Mouse (Mus musculus) CH12.LX (cell line): ENCODE results near the gene Ticrr. TPM values are rescaled to one million over a fixed set of nuclear protein-coding genes. Genes with fewer than 3 reads are reported as not detected.

Experiments used
- DNase-seq: peaks from one replicate; pipeline ENCODE4 v3.0.0-alpha.2; 2013; ENCODE audit errors: extremely low read depth
- H3K27ac ChIP-seq: 2 replicates; pipeline ENCODE4 v1.5.1; 2012; ENCODE audit warnings: low read depth, mild to moderate bottlenecking, control low read depth, moderate library complexity; ENCODE audit not compliant: insufficient read depth
- H3K27me3 ChIP-seq: replicated peaks from 2 replicates; pipeline ENCODE3; 2012; ENCODE audit warnings: inconsistent platforms
- H3K36me3 ChIP-seq, 2 experiments: replicated peaks in 1 of 2; 2 replicates each; pipeline versions ENCODE3 to v1.6.1; 2012; ENCODE audit warnings: inconsistent platforms in 1 of 2, low read length in 1 of 2, mild to moderate bottlenecking in 1 of 2, mixed read lengths in 1 of 2, moderate library complexity in 1 of 2; ENCODE audit not compliant: control insufficient read depth in 1 of 2, insufficient read depth in 1 of 2
- H3K4me1 ChIP-seq, 2 experiments: 2 replicates each; pipeline ENCODE4 v1.6.1; 2012; ENCODE audit warnings: inconsistent platforms in 1 of 2, moderate library complexity in 1 of 2; ENCODE audit not compliant: insufficient read depth in 2 of 2, control insufficient read depth in 1 of 2
- H3K4me2 ChIP-seq: 2 replicates; pipeline ENCODE4 v1.6.1; 2012; ENCODE audit warnings: low read depth, mild to moderate bottlenecking, control low read depth; ENCODE audit not compliant: poor library complexity, insufficient read depth, severe bottlenecking
- H3K4me3 ChIP-seq, 3 experiments: fragments of 150-350 bp in 1 of 3; sonication (generic) in 1 of 3; replicated peaks in 1 of 3; 2 replicates each; pipeline versions ENCODE3 to v1.5.1; 2011 to 2012; ENCODE audit warnings: low read depth in 2 of 3, low read length in 2 of 3, mild to moderate bottlenecking in 2 of 3, moderate library complexity in 2 of 3, control low read depth in 1 of 3, improper control_type of control experiment in 1 of 3, inconsistent platforms in 1 of 3, mixed read lengths in 1 of 3; ENCODE audit not compliant: poor library complexity in 1 of 3
- H3K79me2 ChIP-seq: replicated peaks from 2 replicates; pipeline ENCODE4 v1.6.1; 2012; ENCODE audit warnings: mild to moderate bottlenecking, moderate library complexity; ENCODE audit not compliant: control insufficient read depth, poor library complexity, insufficient read depth, severe bottlenecking; ENCODE audit errors: extremely low read depth
- H3K9ac ChIP-seq: 2 replicates; pipeline ENCODE4 v1.6.1; 2012; ENCODE audit warnings: low read depth, mild to moderate bottlenecking, control low read depth, moderate library complexity; ENCODE audit not compliant: insufficient read depth
- H3K9me3 ChIP-seq: replicated peaks from 2 replicates; pipeline ENCODE3; 2012; ENCODE audit warnings: low read length, inconsistent platforms, mixed read lengths
- CTCF ChIP-seq, 2 experiments: IDR thresholded peaks in 1 of 2; conservative IDR thresholded peaks in 1 of 2; 2 replicates each; pipeline ENCODE4 v1.5.1; 2011 to 2012; ENCODE audit warnings: low read depth in 2 of 2, low read length in 2 of 2, improper control_type of control experiment in 1 of 2, inconsistent platforms in 1 of 2, mild to moderate bottlenecking in 1 of 2, moderate library complexity in 1 of 2
- ELF1 ChIP-seq: IDR thresholded peaks from 2 replicates; pipeline ENCODE4 v1.6.1; 2014; ENCODE audit warnings: low read depth, mild to moderate bottlenecking, inconsistent platforms, low read length, improper control_type of control experiment
- ETS1 ChIP-seq: conservative IDR thresholded peaks from 2 replicates; pipeline ENCODE4 v1.6.1; 2012; ENCODE audit warnings: low read depth, mild to moderate bottlenecking, inconsistent platforms, low read length, improper control_type of control experiment, moderate library complexity
- GABPA ChIP-seq: IDR thresholded peaks from 2 replicates; pipeline ENCODE4 v1.6.1; 2012; ENCODE audit warnings: low read depth, low read length, improper control_type of control experiment, inconsistent platforms; ENCODE audit not compliant: insufficient replicate concordance
- HCFC1 ChIP-seq: IDR thresholded peaks from 2 replicates; pipeline ENCODE4 v1.6.1; 2012; ENCODE audit warnings: low read depth, mild to moderate bottlenecking, inconsistent platforms, low read length, improper control_type of control experiment
- IRF4 ChIP-seq: IDR thresholded peaks from 2 replicates; pipeline ENCODE4 v1.6.1; 2014; ENCODE audit warnings: low read depth, mild to moderate bottlenecking, inconsistent platforms, low read length, improper control_type of control experiment
- JUN ChIP-seq: IDR thresholded peaks from 2 replicates; pipeline ENCODE4 v1.6.1; 2011; ENCODE audit warnings: low read depth, mild to moderate bottlenecking, low read length, improper control_type of control experiment, moderate library complexity; ENCODE audit not compliant: insufficient read depth
- JUND ChIP-seq: conservative IDR thresholded peaks from 2 replicates; pipeline ENCODE4 v1.6.1; 2011; ENCODE audit warnings: low read depth, low read length, improper control_type of control experiment
- KAT2A ChIP-seq: IDR thresholded peaks from 2 replicates; pipeline ENCODE4 v1.6.1; 2012; ENCODE audit warnings: low read length, improper control_type of control experiment, inconsistent platforms; ENCODE audit not compliant: insufficient replicate concordance
- MAFK ChIP-seq: IDR thresholded peaks from 2 replicates; pipeline ENCODE4 v1.6.1; 2011; ENCODE audit warnings: low read length, improper control_type of control experiment; ENCODE audit not compliant: insufficient replicate concordance
- MAX ChIP-seq: IDR thresholded peaks from 2 replicates; pipeline ENCODE4 v1.6.1; 2011; ENCODE audit warnings: low read length, improper control_type of control experiment
- MEF2A ChIP-seq: IDR thresholded peaks from 2 replicates; pipeline ENCODE4 v1.6.1; 2014; ENCODE audit warnings: low read depth, mild to moderate bottlenecking, inconsistent platforms, low read length, improper control_type of control experiment, borderline replicate concordance
- MYC ChIP-seq: IDR thresholded peaks from 2 replicates; pipeline ENCODE4 v1.6.1; 2011; ENCODE audit warnings: low read depth, mild to moderate bottlenecking, improper control_type of control experiment, low read length
- PAX5 ChIP-seq: IDR thresholded peaks from 2 replicates; pipeline ENCODE4 v1.6.1; 2012; ENCODE audit warnings: low read length, inconsistent platforms, mixed read lengths
- RAD21 ChIP-seq: IDR thresholded peaks from 2 replicates; pipeline ENCODE4 v1.6.1; 2011; ENCODE audit warnings: low read depth, mild to moderate bottlenecking, low read length, improper control_type of control experiment, moderate library complexity
- SIN3A ChIP-seq: IDR thresholded peaks from 2 replicates; pipeline ENCODE4 v1.6.1; 2012; ENCODE audit warnings: low read length, improper control_type of control experiment, inconsistent platforms
- SMC3 ChIP-seq: IDR thresholded peaks from 2 replicates; pipeline ENCODE4 v1.6.1; 2011; ENCODE audit warnings: low read depth, low read length, improper control_type of control experiment
- TBP ChIP-seq: conservative IDR thresholded peaks from 2 replicates; pipeline ENCODE4 v1.6.1; 2011; ENCODE audit warnings: low read depth, low read length, improper control_type of control experiment
- TCF12 ChIP-seq: IDR thresholded peaks from 2 replicates; pipeline ENCODE4 v1.6.1; 2014; ENCODE audit warnings: low read depth, mild to moderate bottlenecking, inconsistent platforms, low read length, improper control_type of control experiment
- UBTF ChIP-seq: IDR thresholded peaks from 2 replicates; pipeline ENCODE4 v1.6.1; 2012; ENCODE audit warnings: low read depth, mild to moderate bottlenecking, inconsistent platforms, low read length, improper control_type of control experiment, moderate library complexity
- USF2 ChIP-seq: conservative IDR thresholded peaks from 2 replicates; pipeline ENCODE4 v1.6.1; 2011; ENCODE audit warnings: low read depth, low read length, improper control_type of control experiment
- ZMIZ1 ChIP-seq: IDR thresholded peaks from 2 replicates; pipeline ENCODE4 v1.6.1; 2012; ENCODE audit warnings: low read depth, mild to moderate bottlenecking, inconsistent platforms, low read length, improper control_type of control experiment
- dilution Hi-C: fragments of 300-500 bp; cut with MboI; formaldehyde crosslinking; loops from 2 replicates; pipeline ENCODE4 v1.14.3; 2020; ENCODE audit warnings: low sequenced_read_pairs; ENCODE audit not compliant: extremely low pct_unique_long_range_greater_than_20kb, extremely low pct_ligation_motif_present
- in situ Hi-C: fragments of 300-500 bp; cut with MboI; formaldehyde crosslinking; loops from 3 replicates; pipeline ENCODE4 v1.14.3; 2019; ENCODE audit warnings: low sequenced_read_pairs, low pct_ligation_motif_present, low pct_unique_long_range_greater_than_20kb, mixed read lengths
- polyA plus RNA-seq: library from polyadenylated mRNA; unstranded; fragments of >175 nt; gene quantifications from 2 replicates; pipeline ENCODE4 v1.2.1, GENCODE M21; 2012; ENCODE audit warnings: low read depth; ENCODE audit not compliant: insufficient read length
- total RNA-seq, 2 experiments: library from RNA; depleted of rRNA; stranded (reverse); fragments of 300-350 nt in 1 of 2; fragments of >200 nt in 1 of 2; gene quantifications; 2 replicates each; pipeline ENCODE4 v1.2.3; 2012 to 2014

The Ticrr gene
- total and polyA plus RNA-seq, 3 experiments: 8.3 to 19.2 (median 10.2) TPM

- Histone ChIP-seq H3K9ac (no peak overlapping the region), H3K27ac (no peak overlapping the region), H3K4me1 (no peaks in the 10 kb centered on the region), H3K9me3 (peaks cover 2% of the 10 kb centered on the region), H3K36me3 (no peaks in the 10 kb centered on the region), H3K4me3 (no peak overlapping the region), H3K27me3 (peaks cover 38% of the 10 kb centered on the region), H3K79me2 (no peaks in the 10 kb centered on the region), H3K4me2 (no peak overlapping the region)
- no peak for TF ChIP-seq ELF1
- no peak for TF ChIP-seq ZMIZ1
- no peak for TF ChIP-seq TCF12
- no peak for TF ChIP-seq SMC3
- no peak for TF ChIP-seq ETS1
- no peak for TF ChIP-seq JUND
- no peak for TF ChIP-seq USF2
- TF ChIP-seq PAX5: no peak
- no peak for TF ChIP-seq KAT2A
- TF ChIP-seq SIN3A: no peak
- TF ChIP-seq MYC: no peak
- no peak for TF ChIP-seq HCFC1
- no peak for TF ChIP-seq MEF2A
- TF ChIP-seq TBP: no peak
- no peak for DNase-seq
- in situ Hi-C loops (no loop called here), dilution Hi-C loops (no loop called here)
These were observed 12.8 kb upstream of the Ticrr start for GRCm38 (mm10) chr7:79647233-79647632.

- no peak for TF ChIP-seq TBP
- TF ChIP-seq GABPA: no peak
- no peak for TF ChIP-seq IRF4
- TF ChIP-seq CTCF (conservative IDR thresholded peaks at IDR 0.05 in 1 of 2, IDR thresholded peaks at IDR 0.05 in 1 of 2; ENCODE audit: low read depth in 2 of 2, low read length in 2 of 2): peak; percentile 64 to 81
- no peak for TF ChIP-seq UBTF
- no peak for TF ChIP-seq JUND
- no peak for TF ChIP-seq SIN3A
- TF ChIP-seq JUN: no peak
- no peak for TF ChIP-seq MYC
- peak; percentile 62 for TF ChIP-seq RAD21
- TF ChIP-seq USF2: no peak
- no peak for TF ChIP-seq MAX
- no peak for TF ChIP-seq ZMIZ1
- peak; percentile 50 for TF ChIP-seq SMC3
- no peak for TF ChIP-seq MAFK
- no peak overlapping the region for H3K27ac ChIP-seq
- H3K4me3 ChIP-seq: no peak overlapping the region
- H3K4me2 ChIP-seq: no peak overlapping the region
- no peaks in the 10 kb centered on the region for H3K79me2 ChIP-seq
- peak; percentile 45 for DNase-seq
- no peaks in the 10 kb centered on the region for H3K36me3 ChIP-seq
- dilution Hi-C loops: no loop called here
- in situ Hi-C loops: no loop called here
- peaks cover 32% of the 10 kb centered on the region for H3K27me3 ChIP-seq
- H3K9me3 ChIP-seq: no peaks in the 10 kb centered on the region
- H3K4me1 ChIP-seq: peaks cover 0 to under 1% of the 10 kb centered on the region in 2 experiments; a peak in 1 of 4 replicates
- no peak overlapping the region for H3K9ac ChIP-seq
These were observed 11.0 kb upstream of the Ticrr start for GRCm38 (mm10) chr7:79649005-79649404.
